Mouse (Mus musculus) embryonic facial prominence, embryonic 12.5 days (tissue): Measurements from ENCODE around the gene Ube2q1. TPM values are rescaled to one million over a fixed set of nuclear protein-coding genes. Genes with fewer than 3 reads are reported as not detected.
A peak's percentile ranks its signal among the peaks of the same experiment; 100 is the strongest.

Source experiments
- ATAC-seq: fragments of 200-750 bp; cut with Nextera tagmentation; 2 replicates; pipeline ENCODE4 v1.8.0; 2017; ENCODE audit not compliant: insufficient number of reproducible peaks, insufficient read depth, low FRiP score, low TSS enrichment
- H3K27ac ChIP-seq: fragments of 300-500 bp; sonication (generic); 2 replicates; pipeline ENCODE4 v1.5.1; 2016; ENCODE audit warnings: mild to moderate bottlenecking
- H3K27me3 ChIP-seq: fragments of 300-500 bp; sonication (generic); 2 replicates; pipeline ENCODE4 v1.6.1; 2016; ENCODE audit warnings: mild to moderate bottlenecking, moderate library complexity
- H3K36me3 ChIP-seq: fragments of 300-500 bp; sonication (generic); 2 replicates; pipeline ENCODE4 v1.6.1; 2016; ENCODE audit warnings: mild to moderate bottlenecking
- H3K4me1 ChIP-seq: fragments of 300-500 bp; sonication (generic); 2 replicates; pipeline ENCODE4 v1.6.1; 2016
- H3K4me2 ChIP-seq: fragments of 300-500 bp; sonication (generic); replicated peaks from 2 replicates; pipeline ENCODE4 v1.6.1; 2016; ENCODE audit warnings: mild to moderate bottlenecking, moderate library complexity
- H3K4me3 ChIP-seq: fragments of 300-500 bp; sonication (generic); 2 replicates; pipeline ENCODE4 v1.5.1; 2016; ENCODE audit warnings: mild to moderate bottlenecking
- H3K9ac ChIP-seq: fragments of 300-500 bp; sonication (generic); 2 replicates; pipeline ENCODE4 v1.6.1; 2016; ENCODE audit warnings: mild to moderate bottlenecking, moderate library complexity
- H3K9me3 ChIP-seq: fragments of 300-500 bp; sonication (generic); 2 replicates; pipeline ENCODE4 v1.6.1; 2016; ENCODE audit warnings: mild to moderate bottlenecking, moderate library complexity
- whole genome bisulfite sequencing: fragments of 180-500 bp; shearing (Covaris S2); methylation state at CpG from one replicate; pipeline ENCODE4 v1.1.7; 2016; 5-methylcytosine and 5-hydroxymethylcytosine counted together
- polyA plus RNA-seq: library from polyadenylated mRNA; unstranded; fragments of >200 nt; fragmentation: Nextera tagmentation; extraction: Ambion mirVana; gene quantifications from 2 replicates; pipeline ENCODE4 v1.2.1, GENCODE M21; 2016

The Ube2q1 gene
- 17.5 and 18.0 TPM in 2 replicates for polyA plus RNA-seq

DNA sequence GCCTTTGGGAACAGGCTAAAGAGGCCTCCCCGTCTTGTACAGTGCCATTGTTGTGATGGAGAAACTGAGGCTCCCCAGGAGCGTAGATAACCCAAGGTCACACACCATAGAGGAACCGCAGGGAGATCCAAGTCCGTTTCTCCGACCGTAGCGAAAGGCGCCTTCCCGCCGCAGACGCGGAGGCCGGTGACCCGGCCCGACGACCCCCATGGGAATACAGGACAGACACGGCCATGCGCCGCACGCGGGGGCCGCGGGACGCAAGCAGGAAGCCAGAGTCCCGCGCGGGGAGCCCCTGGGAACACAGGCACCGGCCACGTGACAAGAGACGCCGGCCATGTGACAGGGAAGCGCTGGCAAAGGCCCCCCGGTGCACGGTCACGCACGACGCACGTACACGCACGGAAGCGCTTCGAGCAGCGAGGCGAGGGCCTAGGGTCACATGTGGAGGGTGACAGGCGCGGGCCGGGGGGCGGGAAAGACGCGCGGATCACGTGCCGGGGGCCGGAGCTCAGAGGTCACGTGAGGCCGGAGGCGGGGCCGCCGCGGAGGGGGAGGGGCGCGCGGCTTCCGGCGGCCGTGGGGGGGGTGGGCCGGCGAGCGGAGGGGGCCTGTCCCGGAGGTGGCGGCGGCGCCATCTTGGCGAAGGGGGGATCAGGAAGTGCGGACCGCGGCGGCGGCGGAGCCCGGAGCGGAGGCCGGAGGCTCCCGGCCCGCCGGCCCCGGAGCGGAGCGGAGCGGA, at the start of gene Ube2q1:
Ube2q1 (plus strand) TSS at position 649 of the 742 bp plus-strand sequence.
- Histone ChIP-seq H3K9me3 (no peaks in the 10 kb centered on the region), H3K4me3 (peak within 1 kb of the TSS; percentile 96), H3K4me2 (peak within 1 kb of the TSS; percentile 85), H3K27ac (peak within 1 kb of the TSS; percentile 97), H3K4me1 (peaks cover 27% of the 10 kb centered on the region), H3K36me3 (peaks cover 23% of the 10 kb centered on the region), H3K9ac (peak within 1 kb of the TSS; percentile 99), H3K27me3 (no peaks in the 10 kb centered on the region)
- ATAC-seq: peak; percentile 93
- 1% methylated on average over 77 of the region's 90 CpGs for WGBS

DNA sequence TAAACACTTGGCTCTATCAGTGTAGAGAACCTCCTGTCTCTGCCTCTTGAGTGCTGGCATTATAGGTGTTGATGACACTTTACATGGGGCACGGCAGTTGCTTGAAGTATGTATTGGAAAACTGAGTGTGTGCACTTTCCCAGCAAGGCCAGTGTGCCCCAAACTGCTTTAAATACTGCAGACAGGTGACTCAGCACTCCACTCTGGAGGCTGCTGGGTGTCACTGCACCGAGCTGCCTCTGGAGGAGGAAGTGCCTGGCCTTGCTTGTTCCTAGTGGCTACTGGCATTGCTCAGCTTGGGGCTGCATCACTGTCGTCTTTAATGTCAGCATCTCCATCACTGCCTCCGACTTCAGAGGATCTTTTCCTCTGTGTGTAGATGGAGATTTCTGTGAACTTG, 46.4 kb upstream of the Ube2q1 start:
- Histone ChIP-seq H3K4me3 (no peak overlapping the region), H3K9me3 (no peaks in the 10 kb centered on the region), H3K27ac (no peak overlapping the region), H3K36me3 (no peaks in the 10 kb centered on the region), H3K4me1 (peaks cover 4% of the 10 kb centered on the region; the same call in 1 of the 2 replicates), H3K9ac (no peak overlapping the region), H3K27me3 (no peaks in the 10 kb centered on the region), H3K4me2 (no peak overlapping the region)
- no peak for ATAC-seq
- WGBS: 18% methylated on average over 4 of the region's 4 CpGs

DNA sequence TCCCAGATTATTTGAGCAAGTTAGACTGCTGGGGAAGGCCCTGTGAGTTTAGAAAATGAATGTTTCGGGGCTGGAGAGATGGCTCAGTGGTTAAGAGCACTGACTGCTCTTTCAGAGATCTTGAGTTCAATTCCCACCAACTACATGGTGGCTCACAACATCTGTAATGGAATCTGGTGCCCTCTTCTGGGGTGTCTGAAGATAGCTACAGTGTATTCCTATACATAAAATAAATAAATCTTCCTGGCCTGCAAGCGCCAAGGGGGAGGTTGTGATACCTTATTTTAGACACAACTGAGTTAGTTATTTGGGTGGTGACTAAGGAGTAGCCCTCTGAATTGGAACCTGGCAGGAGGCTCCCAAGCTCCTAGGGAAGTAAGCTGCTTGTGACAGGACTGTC, 44.6 kb upstream of the Ube2q1 start:
- peaks cover 4% of the 10 kb centered on the region; the same call in 1 of the 2 replicates for H3K4me1 ChIP-seq
- H3K27me3 ChIP-seq: no peaks in the 10 kb centered on the region
- H3K27ac ChIP-seq: no peak overlapping the region
- H3K4me2 ChIP-seq: no peak overlapping the region
- 76% methylated on average over 2 of the region's 2 CpGs for WGBS
- no peaks in the 10 kb centered on the region for H3K9me3 ChIP-seq
- no peak for ATAC-seq
- H3K36me3 ChIP-seq: no peaks in the 10 kb centered on the region
- H3K9ac ChIP-seq: no peak overlapping the region
- H3K4me3 ChIP-seq: no peak overlapping the region

DNA sequence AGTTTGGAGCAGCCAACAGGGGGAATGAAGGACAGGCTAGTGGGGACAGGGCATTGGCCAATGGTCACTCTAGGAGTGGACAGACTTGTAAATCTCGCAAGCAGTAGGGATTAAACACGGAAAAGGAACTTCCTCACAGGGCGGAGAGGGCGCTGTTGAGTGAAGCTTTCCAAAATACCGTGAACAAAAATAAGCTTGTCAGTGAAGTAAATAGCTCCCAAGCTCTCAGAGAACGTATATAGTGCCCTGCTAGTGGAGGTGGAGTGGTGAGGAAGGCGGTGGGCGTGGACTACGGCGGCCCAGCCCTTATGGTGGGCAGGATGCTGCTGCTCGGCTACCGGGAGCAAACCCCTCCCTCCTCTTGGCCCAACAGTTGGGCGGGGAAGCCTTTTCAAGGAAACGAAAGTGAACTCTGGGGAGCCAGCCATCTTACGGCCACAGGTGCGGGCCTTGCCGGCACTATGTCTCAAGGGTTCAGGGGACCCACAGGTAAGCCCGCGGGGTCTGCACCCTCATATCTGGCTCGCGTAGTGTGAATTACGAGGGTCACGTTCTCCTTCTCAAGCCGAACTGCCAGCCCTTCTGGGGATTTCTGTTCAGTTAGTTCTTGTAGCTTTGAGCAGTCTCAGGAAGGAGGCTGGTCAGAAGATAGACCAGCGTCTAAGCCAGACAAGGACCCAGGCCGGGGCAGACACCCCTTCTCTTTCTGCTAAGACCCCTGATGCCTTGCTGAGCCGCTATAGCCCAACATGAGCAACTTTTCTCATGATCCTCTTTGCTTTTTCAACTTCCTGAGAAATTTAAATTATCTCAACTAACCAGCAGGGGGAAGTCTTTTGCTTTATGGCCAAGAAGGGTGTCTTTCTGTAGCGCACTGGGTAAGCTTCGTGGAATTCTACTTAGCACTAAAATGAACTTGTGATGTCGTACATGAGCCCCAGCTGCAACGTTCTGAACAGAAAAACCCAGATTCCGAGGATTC, 42.8 kb upstream of the Ube2q1 start:
- Histone ChIP-seq H3K9ac (peak overlapping the region; percentile 60), H3K27ac (peak overlapping the region; percentile 42; the same call in 1 of the 2 replicates), H3K27me3 (no peaks in the 10 kb centered on the region), H3K36me3 (peaks cover 3% of the 10 kb centered on the region; the same call in 1 of the 2 replicates), H3K4me1 (peaks cover 4% of the 10 kb centered on the region; the same call in 1 of the 2 replicates), H3K4me3 (peak overlapping the region; percentile 61), H3K9me3 (no peaks in the 10 kb centered on the region), H3K4me2 (peak overlapping the region; percentile 86)
- peak; percentile 88; the same call in 1 of the 2 replicates for ATAC-seq
- WGBS: 4% methylated on average over 32 of the region's 32 CpGs

DNA sequence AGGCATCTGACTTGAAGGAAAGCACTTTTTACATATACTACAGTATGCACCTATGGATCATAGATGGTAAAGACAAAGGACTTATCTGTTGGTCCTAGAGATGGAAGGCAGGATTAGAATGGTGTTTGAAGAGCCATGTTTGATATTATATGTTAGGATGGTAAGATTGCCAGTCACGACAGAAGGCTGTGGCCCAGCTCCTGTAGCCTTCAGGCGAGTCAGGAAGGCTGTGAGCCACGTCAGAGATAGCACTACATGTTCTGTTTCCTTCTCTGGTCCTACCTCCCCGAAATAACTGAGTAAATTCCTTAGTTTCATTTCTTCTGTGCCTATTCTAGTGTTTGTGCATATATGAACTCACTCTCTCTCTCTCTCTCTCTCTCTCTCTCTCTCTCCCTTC, 41.3 kb upstream of the Ube2q1 start:
- 92% methylated on average over 4 of the region's 4 CpGs for WGBS
- no peak overlapping the region for H3K9ac ChIP-seq
- peaks cover 4% of the 10 kb centered on the region; the same call in 1 of the 2 replicates for H3K4me1 ChIP-seq
- no peak for ATAC-seq
- H3K27ac ChIP-seq: no peak overlapping the region
- H3K27me3 ChIP-seq: no peaks in the 10 kb centered on the region
- no peak overlapping the region for H3K4me3 ChIP-seq
- peaks cover 8% of the 10 kb centered on the region; the same call in 1 of the 2 replicates for H3K36me3 ChIP-seq
- no peak overlapping the region for H3K4me2 ChIP-seq
- H3K9me3 ChIP-seq: no peaks in the 10 kb centered on the region

DNA sequence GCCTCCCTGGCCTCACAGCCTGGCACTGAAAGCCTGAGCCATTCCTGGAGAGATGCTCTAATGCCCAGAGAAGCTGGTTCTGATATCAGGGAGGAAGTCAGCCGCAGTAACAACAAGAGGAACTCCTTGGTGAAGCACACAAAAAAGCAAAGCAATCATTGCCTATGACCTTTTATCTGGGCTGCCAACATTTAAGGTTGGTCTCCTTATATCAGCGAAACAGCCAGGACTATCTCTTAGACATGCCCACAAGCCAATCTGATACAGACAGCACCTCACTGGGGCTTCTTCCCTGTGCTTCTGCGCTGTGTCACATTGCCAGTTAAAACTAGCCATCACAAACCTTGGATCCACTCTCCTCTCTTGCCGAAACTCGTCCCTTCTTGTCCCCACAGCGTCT, 34.9 kb upstream of the Ube2q1 start:
- no peak for ATAC-seq
- 94% methylated on average over 6 of the region's 6 CpGs for WGBS
- no peak overlapping the region for H3K4me2 ChIP-seq
- H3K27ac ChIP-seq: no peak overlapping the region
- H3K27me3 ChIP-seq: no peaks in the 10 kb centered on the region
- no peak overlapping the region for H3K9ac ChIP-seq
- no peaks in the 10 kb centered on the region for H3K4me1 ChIP-seq
- peaks cover 28% of the 10 kb centered on the region for H3K36me3 ChIP-seq
- no peak overlapping the region for H3K4me3 ChIP-seq
- H3K9me3 ChIP-seq: no peaks in the 10 kb centered on the region

DNA sequence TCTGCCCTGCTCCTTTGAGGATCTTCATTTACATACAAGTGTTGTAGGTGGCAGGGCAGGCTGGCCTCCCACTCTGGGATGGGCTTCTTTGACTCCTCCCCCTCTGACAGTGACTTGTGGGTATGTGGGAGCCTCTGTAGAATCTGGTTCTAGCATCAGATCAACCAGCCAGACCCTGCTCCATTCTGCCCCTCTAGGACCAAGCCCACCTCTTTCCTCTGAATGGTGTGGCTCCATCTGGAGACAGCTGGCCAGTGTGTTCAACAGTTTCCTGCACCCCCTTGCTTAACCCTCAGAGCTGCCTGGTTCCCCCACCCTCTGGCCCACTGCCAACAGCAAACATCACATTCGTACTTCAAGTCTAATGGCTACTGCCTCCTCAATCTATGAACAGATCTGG, 21.1 kb upstream of the Ube2q1 start:
- Histone ChIP-seq H3K4me1 (no peaks in the 10 kb centered on the region), H3K4me2 (no peak overlapping the region), H3K27me3 (no peaks in the 10 kb centered on the region), H3K9me3 (no peaks in the 10 kb centered on the region), H3K4me3 (no peak overlapping the region), H3K27ac (no peak overlapping the region), H3K9ac (no peak overlapping the region), H3K36me3 (peaks cover 51% of the 10 kb centered on the region)
- no peak for ATAC-seq
- WGBS: 64% methylated on average over 1 of the region's 1 CpGs

DNA sequence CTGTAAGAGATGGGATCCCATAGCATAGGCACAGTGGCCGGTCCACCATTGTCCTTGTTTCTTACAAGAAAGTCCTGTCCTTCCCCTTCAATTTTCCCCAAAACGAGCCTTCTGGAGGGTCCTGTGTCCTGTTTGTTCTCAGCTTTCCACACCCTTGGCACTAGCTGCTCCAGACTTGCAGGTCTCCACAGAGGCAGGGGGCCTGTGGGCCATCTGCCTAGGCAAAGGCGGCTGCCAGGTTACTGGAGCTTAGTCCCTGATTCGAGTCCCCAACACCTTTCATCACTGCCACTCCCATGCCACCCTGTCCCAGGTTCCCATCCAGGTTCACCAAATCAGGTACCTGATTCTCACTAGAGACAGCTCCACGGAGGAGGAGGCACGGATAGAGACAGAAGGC, 18.1 kb upstream of the Ube2q1 start:
- H3K4me3 ChIP-seq: no peak overlapping the region
- no peak overlapping the region for H3K4me2 ChIP-seq
- H3K9me3 ChIP-seq: no peaks in the 10 kb centered on the region
- 79% methylated on average over 6 of the region's 6 CpGs for WGBS
- no peak for ATAC-seq
- peaks cover 23% of the 10 kb centered on the region for H3K36me3 ChIP-seq
- H3K27me3 ChIP-seq: no peaks in the 10 kb centered on the region
- H3K27ac ChIP-seq: no peak overlapping the region
- no peak overlapping the region for H3K9ac ChIP-seq
- no peaks in the 10 kb centered on the region for H3K4me1 ChIP-seq

DNA sequence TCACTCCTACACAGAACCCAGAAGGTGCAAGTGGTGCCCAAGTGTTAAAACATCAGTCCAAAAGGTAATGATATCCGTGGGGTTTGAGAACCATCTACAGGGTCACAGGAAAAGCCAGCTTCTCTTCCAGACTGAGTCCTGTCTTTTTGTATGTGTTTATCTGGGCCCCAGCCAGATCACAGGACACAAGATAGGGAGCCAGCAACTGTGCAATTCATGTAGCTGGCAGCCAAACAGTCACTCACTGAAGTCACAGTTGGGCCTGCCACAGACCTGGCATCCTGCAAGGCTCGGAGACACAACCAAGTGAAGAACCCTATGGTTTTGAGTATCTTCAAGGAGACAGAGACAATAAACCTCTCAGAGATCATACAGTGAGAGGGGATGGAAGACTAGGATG, 15.6 kb upstream of the Ube2q1 start:
- Histone ChIP-seq H3K9me3 (no peaks in the 10 kb centered on the region), H3K36me3 (no peaks in the 10 kb centered on the region), H3K4me2 (no peak overlapping the region), H3K4me3 (no peak overlapping the region), H3K4me1 (no peaks in the 10 kb centered on the region), H3K27ac (0 out of 2 replicates have a peak overlapping the region, but pooled peaks have one; percentile 6), H3K9ac (no peak overlapping the region), H3K27me3 (no peaks in the 10 kb centered on the region)
- no peak for ATAC-seq
- WGBS: 91% methylated on average over 2 of the region's 2 CpGs

DNA sequence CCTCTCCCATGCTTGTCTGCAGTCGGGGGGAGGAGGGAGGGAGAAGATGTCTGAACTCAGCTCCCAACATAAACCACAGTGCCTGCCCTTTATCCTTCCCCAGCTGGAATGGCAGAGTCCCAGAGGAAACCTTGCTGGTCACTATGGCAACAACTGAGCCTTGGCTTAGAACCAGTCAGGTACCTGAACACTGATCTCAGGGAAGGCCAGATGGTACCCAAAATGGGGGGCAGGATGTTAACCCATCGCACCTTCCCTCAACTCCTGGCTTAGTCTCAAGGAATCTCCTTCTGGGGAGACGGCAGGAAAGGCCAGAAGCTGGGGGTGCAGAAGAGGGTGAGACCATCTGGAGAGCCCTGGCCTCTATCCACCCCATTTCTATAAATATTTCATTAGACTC, 13.6 kb upstream of the Ube2q1 start:
- Histone ChIP-seq H3K27me3 (no peaks in the 10 kb centered on the region), H3K9ac (no peak overlapping the region), H3K4me1 (peaks cover 10% of the 10 kb centered on the region; the same call in 1 of the 2 replicates), H3K27ac (no peak overlapping the region), H3K9me3 (no peaks in the 10 kb centered on the region), H3K4me2 (no peak overlapping the region), H3K36me3 (no peaks in the 10 kb centered on the region), H3K4me3 (no peak overlapping the region)
- no peak for ATAC-seq
- WGBS: 59% methylated on average over 3 of the region's 3 CpGs

DNA sequence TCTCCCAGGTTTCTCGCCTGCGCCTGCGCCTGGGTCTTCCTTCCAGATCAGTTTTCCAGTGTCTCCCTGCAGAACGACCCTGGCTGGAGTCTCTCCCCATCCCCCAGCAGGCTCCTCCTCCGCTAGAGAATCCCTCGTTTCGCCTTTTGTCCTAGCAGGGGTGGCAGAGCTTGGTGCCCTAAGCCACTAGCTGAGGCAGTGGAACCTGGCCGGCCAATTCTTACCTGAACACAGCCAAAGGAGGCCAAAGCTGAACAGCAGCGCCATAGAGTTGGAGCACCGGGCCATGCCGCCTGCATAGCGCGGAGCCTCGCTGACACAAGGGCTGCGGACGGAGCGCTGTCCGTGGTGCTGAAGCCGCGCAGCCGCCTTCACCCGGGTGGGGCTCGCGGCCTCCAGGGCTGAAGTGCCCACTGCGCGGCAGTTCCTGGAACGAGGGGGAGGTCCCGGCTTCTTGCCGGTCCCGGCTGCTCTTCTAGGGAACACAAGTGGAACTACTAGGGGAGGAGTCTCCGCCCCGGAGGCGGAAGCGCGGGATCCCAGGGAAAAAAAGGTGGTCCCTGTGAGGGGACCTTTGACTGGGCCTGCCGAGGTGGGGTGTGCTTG, 9.2 kb upstream of the Ube2q1 start, which contains the start of gene Chrnb2:
Chrnb2 (minus strand) TSS at position 514 of the 606 bp plus-strand sequence.
- Histone ChIP-seq H3K4me2 (peak within 1 kb of the TSS; percentile 43), H3K4me3 (peak within 1 kb of the TSS; percentile 23), H3K9me3 (no peaks in the 10 kb centered on the region), H3K27me3 (no peaks in the 10 kb centered on the region), H3K36me3 (no peaks in the 10 kb centered on the region), H3K4me1 (peaks cover 10% of the 10 kb centered on the region; the same call in 1 of the 2 replicates), H3K9ac (no peak within 1 kb of the TSS), H3K27ac (0 out of 2 replicates have a peak within 1 kb of the TSS, but pooled peaks have one; percentile 13)
- ATAC-seq: peak; percentile 56; the same call in 1 of the 2 replicates
- WGBS: under 1% methylated on average over 36 of the region's 36 CpGs
